11 mouse cellular contexts compared by ENCODE assay signal in genomic region chr3:125271215-125271614, GRCm38 (mm10).
DNase-seq lines count a peak whose midpoint lies in the region; ATAC-seq and TF ChIP-seq lines count a peak whose summit lies in the region.
"Had no signal": no experiment of that assay in that cellular context is flagged by ENCODE, and none has a peak within 500 bp of the region (broad histone marks: within the 10 kb centered on the region; RNA-seq: fewer than 3 reads in every experiment).

No protein-coding gene starts in this region.

- peak; percentile 48 for DNase-seq in embryo, embryonic 10.5 days (ENCODE audit: low spot score)
- DNase-seq in embryo, embryonic 10 days (ENCODE audit: low spot score), result no peak
- peak; percentile 4 for DNase-seq in limb, embryonic 14.5 days (ENCODE audit: low spot score)
- no peak for DNase-seq in limb, embryonic 10.5 days (ENCODE audit: low spot score)
- no peak for DNase-seq in right cerebral cortex, postnatal 36 days (ENCODE audit: low spot score in 2 of 2)
- no peak for DNase-seq in right cerebral cortex, postnatal 25 days
- DNase-seq: gastrocnemius, postnatal 25 days; kidney, postnatal 10 days had no signal

- H3K4me3 ChIP-seq in limb, embryonic 14.5 days (replicated peaks; ENCODE audit: low read length), result no peak overlapping the region
- H3K4me3 ChIP-seq in limb, embryonic 10.5 days, result no peak overlapping the region
- H3K4me3 ChIP-seq in intestine, embryonic 15.5 days (replicated peaks), result no peak overlapping the region
- H3K4me3 ChIP-seq in midbrain, embryonic 15.5 days, result no peak overlapping the region
- H3K4me3 ChIP-seq: limb, embryonic 15.5 days had no signal

- no peak for ATAC-seq in limb, embryonic 14.5 days (ENCODE audit: low FRiP score, low read depth)
- ATAC-seq in intestine, embryonic 15.5 days, result peak; percentile 22
- peak; percentile 73 for ATAC-seq in midbrain, embryonic 15.5 days (replicated peaks)

- no peak overlapping the region for H3K27ac ChIP-seq in limb, embryonic 14.5 days (replicated peaks; ENCODE audit: low read depth, low read length)
- no peak overlapping the region for H3K27ac ChIP-seq in limb, embryonic 10.5 days
- H3K27ac ChIP-seq in intestine, embryonic 15.5 days, result no peak overlapping the region
- 0 out of 2 replicates have a peak overlapping the region, but pooled peaks have one; percentile 5 for H3K27ac ChIP-seq in midbrain, embryonic 15.5 days
- H3K27ac ChIP-seq: limb, embryonic 15.5 days had no signal

- no peaks in the 10 kb centered on the region for H3K4me1 ChIP-seq in limb, embryonic 14.5 days (ENCODE audit: control insufficient read depth, insufficient read depth, low read length)
- no peaks in the 10 kb centered on the region for H3K4me1 ChIP-seq in limb, embryonic 10.5 days
- no peaks in the 10 kb centered on the region for H3K4me1 ChIP-seq in intestine, embryonic 15.5 days (replicated peaks)
- H3K4me1 ChIP-seq in midbrain, embryonic 15.5 days, result no peaks in the 10 kb centered on the region
- H3K4me1 ChIP-seq: limb, embryonic 15.5 days had no signal

- no peaks in the 10 kb centered on the region for H3K36me3 ChIP-seq in limb, embryonic 14.5 days (ENCODE audit: control insufficient read depth, insufficient read depth, low read length)
- no peaks in the 10 kb centered on the region for H3K36me3 ChIP-seq in limb, embryonic 10.5 days
- H3K36me3 ChIP-seq in intestine, embryonic 15.5 days, result no peaks in the 10 kb centered on the region
- H3K36me3 ChIP-seq in midbrain, embryonic 15.5 days (replicated peaks), result no peaks in the 10 kb centered on the region
- H3K36me3 ChIP-seq: limb, embryonic 15.5 days had no signal

- no peak overlapping the region for H3K9ac ChIP-seq in limb, embryonic 14.5 days (ENCODE audit: low read depth, low read length, severe bottlenecking)
- H3K9ac ChIP-seq in intestine, embryonic 15.5 days, result no peak overlapping the region
- H3K9ac ChIP-seq in midbrain, embryonic 15.5 days, result no peak overlapping the region
- H3K9ac ChIP-seq: limb, embryonic 15.5 days had no signal

- H3K27me3 ChIP-seq in limb, embryonic 14.5 days (ENCODE audit: control insufficient read depth, insufficient read depth, low read length), result no peaks in the 10 kb centered on the region
- H3K27me3 ChIP-seq in limb, embryonic 10.5 days (ENCODE audit: low read depth, poor library complexity, severe bottlenecking), result no peaks in the 10 kb centered on the region
- H3K27me3 ChIP-seq in intestine, embryonic 15.5 days (replicated peaks), result no peaks in the 10 kb centered on the region
- H3K27me3 ChIP-seq in midbrain, embryonic 15.5 days (replicated peaks), result no peaks in the 10 kb centered on the region
- H3K27me3 ChIP-seq: limb, embryonic 15.5 days had no signal

- no peaks in the 10 kb centered on the region for H3K9me3 ChIP-seq in limb, embryonic 14.5 days (ENCODE audit: control insufficient read depth, low read length)
- H3K9me3 ChIP-seq in limb, embryonic 10.5 days (replicated peaks), result no peaks in the 10 kb centered on the region
- H3K9me3 ChIP-seq in intestine, embryonic 15.5 days, result no peaks in the 10 kb centered on the region
- H3K9me3 ChIP-seq in midbrain, embryonic 15.5 days, result no peaks in the 10 kb centered on the region
- H3K9me3 ChIP-seq: limb, embryonic 15.5 days had no signal

- WGBS in limb, embryonic 14.5 days, result 26% methylated on average over 2 of the region's 2 CpGs
- 38% methylated on average over 2 of the region's 2 CpGs for WGBS in limb, embryonic 10.5 days
- WGBS in intestine, embryonic 15.5 days, result 18% methylated on average over 2 of the region's 2 CpGs
- WGBS in midbrain, embryonic 15.5 days, result 11% methylated on average over 2 of the region's 2 CpGs

- TF ChIP-seq POLR2A in limb, embryonic 14.5 days (IDR thresholded peaks at IDR 0.05; ENCODE audit: borderline replicate concordance, extremely low read depth, insufficient read depth, insufficient read length), result no peak

- no peak overlapping the region for H3K4me2 ChIP-seq in limb, embryonic 14.5 days (replicated peaks; ENCODE audit: low read depth, low read length, severe bottlenecking)
- H3K4me2 ChIP-seq in intestine, embryonic 15.5 days (replicated peaks), result no peak overlapping the region
- H3K4me2 ChIP-seq in midbrain, embryonic 15.5 days, result no peak overlapping the region
- H3K4me2 ChIP-seq: limb, embryonic 15.5 days had no signal

Comparison
In these comparisons a context has a peak if more than half of its experiments do, and no peak if none do; other contexts are left out.
1. DNase-seq: peak in embryo, embryonic 10.5 days (single experiment) and limb, embryonic 14.5 days (single experiment); none in embryo, embryonic 10 days (single experiment), limb, embryonic 10.5 days (single experiment), right cerebral cortex, postnatal 36 days (0 of 2) and right cerebral cortex, postnatal 25 days (single experiment).